Mouse (Mus musculus) ES-Bruce4 (cell line): ENCODE measurements around the gene Ahsa1.

Source experiments
- CTCF ChIP-seq: IDR thresholded peaks from one replicate; pipeline ENCODE4 v1.8.1; 2011; ENCODE audit warnings: low read depth, low read length
- EP300 ChIP-seq: IDR thresholded peaks from 2 replicates; pipeline ENCODE4 v1.6.1; 2011; ENCODE audit warnings: low read depth, low read length; ENCODE audit not compliant: insufficient read depth
- POLR2A ChIP-seq: IDR thresholded peaks from one replicate; pipeline ENCODE4 v1.8.1; 2011; ENCODE audit warnings: low read length; ENCODE audit not compliant: insufficient read depth

DNA sequence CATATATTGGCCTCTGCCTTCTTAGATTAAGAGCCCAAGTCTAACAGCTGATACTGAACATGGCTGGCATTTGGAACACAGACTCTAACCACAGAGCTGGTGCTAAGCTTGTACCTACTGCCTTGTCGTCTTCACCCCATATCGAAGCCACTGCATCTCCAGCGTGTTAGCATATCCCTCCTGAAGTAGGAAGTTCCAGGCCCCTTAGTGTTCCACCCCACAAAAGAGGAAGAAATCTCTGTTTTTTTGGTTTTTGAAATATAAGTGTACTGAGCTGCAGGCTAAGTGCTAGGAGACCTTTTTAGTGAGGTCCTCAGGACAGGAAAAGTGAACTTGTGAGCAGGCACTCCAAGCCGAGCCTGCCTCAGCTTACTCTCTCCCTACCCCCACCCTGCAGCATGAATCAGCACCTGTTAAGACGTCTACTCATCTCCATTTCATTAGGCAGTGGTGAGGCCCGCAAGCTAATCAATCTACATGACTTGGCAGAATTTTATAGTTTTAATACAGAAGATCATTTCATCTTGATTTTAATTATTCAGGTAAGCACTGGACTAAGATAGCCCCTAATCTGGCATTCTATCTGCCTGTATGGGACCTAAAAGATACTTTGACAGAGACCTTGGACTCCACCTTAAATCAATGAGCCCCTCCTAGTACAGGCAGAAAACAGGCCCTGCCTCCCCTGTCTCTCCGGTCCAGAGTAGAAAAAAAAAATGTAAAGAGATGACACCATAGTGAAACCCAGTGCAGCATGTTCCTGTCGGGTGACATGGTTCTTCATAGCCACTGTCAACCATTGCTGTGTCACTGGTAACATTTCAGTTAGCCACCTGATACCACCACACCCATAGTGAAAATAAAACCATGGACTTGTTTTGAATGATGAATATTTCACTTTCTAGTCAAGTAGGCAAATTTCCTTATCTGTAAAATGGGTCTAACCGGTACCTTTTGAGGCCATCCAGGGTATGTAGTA is 8.9 kb downstream of the Ahsa1 start:
- TF ChIP-seq CTCF = no peak
- no peak for TF ChIP-seq POLR2A
- peak; percentile 75; the same call in 1 of the 2 replicates for TF ChIP-seq EP300
